Mouse (Mus musculus) C2C12 (cell line): ENCODE results near the gene Gm20696. TPM values are rescaled to one million over a fixed set of nuclear protein-coding genes. Genes with fewer than 3 reads are reported as not detected.

Experiments used
- H3K27me3 ChIP-seq: one replicate; pipeline ENCODE4 v1.6.1; 2011; ENCODE audit not compliant: control insufficient read depth, insufficient read depth, insufficient read length
- H3K36me3 ChIP-seq: one replicate; pipeline ENCODE4 v1.6.1; 2011; ENCODE audit not compliant: control insufficient read depth, insufficient read depth
- H3K4me3 ChIP-seq: one replicate; pipeline ENCODE4 v1.5.1; 2011; ENCODE audit warnings: mild to moderate bottlenecking, control low read depth; ENCODE audit not compliant: poor library complexity, insufficient read depth, severe bottlenecking
- H3K79me2 ChIP-seq: one replicate; pipeline ENCODE4 v1.6.1; 2011; ENCODE audit not compliant: control insufficient read depth, insufficient read depth
- H3K79me3 ChIP-seq: one replicate; pipeline ENCODE4 v1.6.1; 2011; ENCODE audit warnings: low read depth, control low read depth
- H3ac ChIP-seq: one replicate; pipeline ENCODE3; 2011; ENCODE audit warnings: low read depth; ENCODE audit not compliant: control insufficient read depth, insufficient read length
- CEBPB ChIP-seq: IDR thresholded peaks from one replicate; pipeline ENCODE4 v1.6.1; 2011; ENCODE audit warnings: low read depth, mild to moderate bottlenecking, control low read depth, moderate library complexity
- CTCF ChIP-seq: IDR thresholded peaks from one replicate; pipeline ENCODE4 v1.5.1; 2011; ENCODE audit not compliant: control insufficient read depth, insufficient read depth, insufficient read length
- FOSL1 ChIP-seq: IDR thresholded peaks from one replicate; pipeline ENCODE4 v1.8.0; 2011; ENCODE audit warnings: mild to moderate bottlenecking, low read length; ENCODE audit not compliant: poor library complexity, insufficient read depth, severe bottlenecking
- MAX ChIP-seq: IDR thresholded peaks from one replicate; pipeline ENCODE4 v1.6.1; 2011; ENCODE audit warnings: mild to moderate bottlenecking, control low read depth
- MYOD1 ChIP-seq: IDR thresholded peaks from one replicate; pipeline ENCODE4 v1.6.1; 2011; ENCODE audit warnings: low read depth; ENCODE audit not compliant: control insufficient read depth, insufficient read length
- MYOG ChIP-seq: IDR thresholded peaks from one replicate; pipeline ENCODE4 v1.6.1; 2011; ENCODE audit not compliant: control insufficient read depth, insufficient read length; ENCODE audit errors: extremely low read depth
- USF1 ChIP-seq: IDR thresholded peaks from one replicate; pipeline ENCODE4 v1.6.1; 2011; ENCODE audit warnings: low read depth, mild to moderate bottlenecking, control low read depth, moderate library complexity
- polyA plus RNA-seq: library from polyadenylated mRNA; unstranded; fragments of >200 nt; fragmentation: generic; extraction: Trizol; gene quantifications from one replicate; pipeline ENCODE4 v1.2.1, GENCODE M21; 2012; ENCODE audit warnings: missing spikeins

Gm20696 gene
- polyA plus RNA-seq, 1 experiment = 0.20 TPM

GRCm38 (mm10) chr6:99492937-99493336, 173.7 kb downstream of the Gm20696 start:
- H3ac ChIP-seq = no peak overlapping the region
- no peaks in the 10 kb centered on the region for H3K36me3 ChIP-seq
- no peak overlapping the region for H3K4me3 ChIP-seq
- no peaks in the 10 kb centered on the region for H3K79me3 ChIP-seq
- H3K27me3 ChIP-seq = no peaks in the 10 kb centered on the region
- H3K79me2 ChIP-seq = no peaks in the 10 kb centered on the region
- TF ChIP-seq MAX (no peak), MYOG (no peak), USF1 (no peak), CTCF (no peak), CEBPB (no peak), FOSL1 (no peak), MYOD1 (no peak)

DNA sequence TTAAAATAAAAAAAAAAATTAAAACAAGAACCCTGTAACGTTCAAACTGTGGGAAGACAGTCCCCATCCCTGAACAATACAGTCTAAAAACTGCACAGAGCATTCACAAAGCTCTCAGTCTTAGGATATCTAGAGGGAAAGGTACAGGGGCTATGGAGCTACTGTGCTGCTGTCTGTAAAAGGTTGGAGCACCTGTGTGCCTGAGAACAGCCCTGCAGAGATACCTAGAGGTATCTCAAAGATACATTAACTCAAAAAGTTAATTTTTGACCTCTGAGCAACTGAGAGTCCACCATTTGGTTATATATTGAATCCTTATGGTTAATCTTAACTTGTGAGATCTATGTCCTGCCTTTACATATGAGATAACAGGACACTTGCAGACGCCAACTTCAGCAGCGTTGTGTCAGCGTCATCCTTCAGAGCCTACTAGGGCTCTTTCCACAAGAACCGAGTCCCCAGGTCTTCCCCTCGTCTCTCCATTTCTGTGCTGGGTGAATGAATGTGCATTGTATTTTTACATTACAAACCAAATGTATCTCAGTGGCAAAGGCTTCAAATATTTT, 174.5 kb downstream of the Gm20696 start:
- no peaks in the 10 kb centered on the region for H3K79me3 ChIP-seq
- no peak overlapping the region for H3ac ChIP-seq
- no peaks in the 10 kb centered on the region for H3K36me3 ChIP-seq
- no peak overlapping the region for H3K4me3 ChIP-seq
- H3K79me2 ChIP-seq = no peaks in the 10 kb centered on the region
- TF ChIP-seq USF1 (no peak), CTCF (no peak), FOSL1 (no peak), MAX (no peak), MYOD1 (no peak), CEBPB (no peak), MYOG (no peak)
- H3K27me3 ChIP-seq = no peaks in the 10 kb centered on the region

- Histone ChIP-seq H3ac (no peak overlapping the region), H3K36me3 (no peaks in the 10 kb centered on the region), H3K4me3 (no peak overlapping the region), H3K27me3 (no peaks in the 10 kb centered on the region), H3K79me2 (no peaks in the 10 kb centered on the region), H3K79me3 (no peaks in the 10 kb centered on the region)
- TF ChIP-seq CTCF (no peak), MYOD1 (no peak), CEBPB (no peak), USF1 (no peak)
Measured at GRCm38 (mm10) chr6:99491146-99491545, 175.5 kb downstream of the Gm20696 start.

GRCm38 (mm10) chr6:99489900-99490648, 176.5 kb downstream of the Gm20696 start:
- H3K36me3 ChIP-seq = no peaks in the 10 kb centered on the region
- TF ChIP-seq MAX = no peak
- TF ChIP-seq CEBPB = no peak
- no peak for TF ChIP-seq CTCF
- no peak for TF ChIP-seq FOSL1
- TF ChIP-seq MYOD1 = no peak
- no peak for TF ChIP-seq MYOG
- no peak overlapping the region for H3K4me3 ChIP-seq
- no peaks in the 10 kb centered on the region for H3K79me3 ChIP-seq
- no peaks in the 10 kb centered on the region for H3K79me2 ChIP-seq
- H3ac ChIP-seq = no peak overlapping the region
- H3K27me3 ChIP-seq = no peaks in the 10 kb centered on the region

- Histone ChIP-seq H3K4me3 (no peak overlapping the region), H3ac (no peak overlapping the region), H3K79me2 (no peaks in the 10 kb centered on the region), H3K36me3 (no peaks in the 10 kb centered on the region), H3K79me3 (no peaks in the 10 kb centered on the region), H3K27me3 (no peaks in the 10 kb centered on the region)
- TF ChIP-seq CEBPB = no peak
- no peak for TF ChIP-seq MYOG
- TF ChIP-seq USF1 = no peak
- no peak for TF ChIP-seq CTCF
- no peak for TF ChIP-seq FOSL1
- no peak for TF ChIP-seq MYOD1
- no peak for TF ChIP-seq MAX
Measured at GRCm38 (mm10) chr6:99489423-99489822, 177.2 kb downstream of the Gm20696 start.

GRCm38 (mm10) chr6:99485884-99486640, 180.5 kb downstream of the Gm20696 start:
- no peaks in the 10 kb centered on the region for H3K79me3 ChIP-seq
- no peak overlapping the region for H3ac ChIP-seq
- no peaks in the 10 kb centered on the region for H3K79me2 ChIP-seq
- no peaks in the 10 kb centered on the region for H3K36me3 ChIP-seq
- TF ChIP-seq FOSL1 (no peak), CTCF (no peak), MYOG (no peak), USF1 (no peak), MAX (no peak), CEBPB (no peak), MYOD1 (no peak)
- H3K4me3 ChIP-seq = no peak overlapping the region
- H3K27me3 ChIP-seq = no peaks in the 10 kb centered on the region
